Mouse (Mus musculus): Measurements from ENCODE around the gene 4931422A03Rik. TPM values are rescaled to one million over a fixed set of nuclear protein-coding genes. Genes with fewer than 3 reads are reported as not detected.

Gene 4931422A03Rik
- polyA plus RNA-seq, 1 experiment from 2014 or later: 2.2 TPM

DNA sequence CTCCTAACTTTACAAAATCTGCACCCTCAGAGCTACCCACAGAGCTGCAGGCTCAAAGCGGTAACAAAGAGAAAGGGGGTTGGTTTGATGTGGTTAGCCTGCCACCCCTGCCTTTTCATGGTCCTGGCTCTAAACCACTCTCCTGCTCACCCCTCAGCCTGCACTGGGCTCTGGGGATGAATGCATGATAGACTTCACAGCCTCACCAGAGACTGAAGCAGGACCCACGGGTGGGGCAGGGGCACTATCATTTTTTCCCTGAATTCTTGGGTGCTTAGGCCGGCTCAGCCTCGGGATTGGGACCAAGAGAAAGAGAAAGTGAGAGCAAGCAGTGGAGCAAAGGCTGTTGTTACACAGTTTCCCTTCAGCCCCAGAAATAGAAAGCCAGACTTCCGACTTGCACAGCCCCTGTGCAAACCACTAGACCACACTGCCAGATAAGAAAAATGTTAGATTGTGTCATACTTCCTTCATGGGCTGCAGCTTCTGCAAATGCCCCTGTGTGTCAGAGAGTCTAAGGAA is 82.5 kb downstream of the 4931422A03Rik start:
- H3K9me3 ChIP-seq (replicated peaks; ENCODE audit: control insufficient read depth, low read length): no peaks in the 10 kb centered on the region
- H3K4me1 ChIP-seq (ENCODE audit: control insufficient read depth, insufficient read depth, low read length): 0 out of 2 replicates have a peak, but pooled peaks cover 6% of the 10 kb centered on the region
- H3K4me3 ChIP-seq (ENCODE audit: low read depth, low read length): no peak overlapping the region
- no peak overlapping the region for H3K27ac ChIP-seq (ENCODE audit: low read depth, low read length)
- H3K9ac ChIP-seq (ENCODE audit: low read depth, low read length): no peak overlapping the region
- H3K36me3 ChIP-seq (ENCODE audit: control insufficient read depth, insufficient read depth, low read length): no peaks in the 10 kb centered on the region
- H3K4me2 ChIP-seq: no peak overlapping the region
- no peak for ATAC-seq (replicated peaks; ENCODE audit: insufficient number of reproducible peaks, low FRiP score, low TSS enrichment)
- WGBS (ENCODE audit: insufficient replicate concordance): 61% methylated on average over 5 of the region's 5 CpGs
- no peaks in the 10 kb centered on the region for H3K27me3 ChIP-seq (ENCODE audit: control insufficient read depth, insufficient read depth, low read length)

DNA sequence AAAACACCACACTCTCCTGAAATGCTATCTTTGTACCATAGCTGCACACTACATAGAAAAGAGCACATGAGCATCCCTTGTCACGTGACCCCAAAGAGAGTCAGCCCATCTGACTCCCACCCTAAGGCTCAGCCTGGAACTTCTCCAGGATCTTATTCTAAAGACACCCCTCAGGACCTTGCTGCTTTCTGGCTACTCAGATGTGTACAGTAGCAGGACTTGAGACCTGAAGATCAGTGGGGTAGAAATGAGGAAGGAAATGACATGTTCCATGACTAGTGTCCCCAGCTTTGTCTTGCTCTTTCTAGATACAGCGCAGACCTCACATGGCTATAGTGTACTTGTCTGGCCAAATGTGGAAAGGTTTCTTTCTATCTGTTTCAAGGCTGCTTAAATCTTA is 83.3 kb downstream of the 4931422A03Rik start:
- Histone ChIP-seq H3K4me1 (ENCODE audit: control insufficient read depth, insufficient read depth, low read length) (0 out of 2 replicates have a peak, but pooled peaks cover 6% of the 10 kb centered on the region), H3K9ac (ENCODE audit: low read depth, low read length) (no peak overlapping the region), H3K27me3 (ENCODE audit: control insufficient read depth, insufficient read depth, low read length) (no peaks in the 10 kb centered on the region), H3K4me2 (no peak overlapping the region), H3K36me3 (ENCODE audit: control insufficient read depth, insufficient read depth, low read length) (no peaks in the 10 kb centered on the region), H3K27ac (ENCODE audit: low read depth, low read length) (no peak overlapping the region), H3K4me3 (ENCODE audit: low read depth, low read length) (no peak overlapping the region), H3K9me3 (replicated peaks; ENCODE audit: control insufficient read depth, low read length) (no peaks in the 10 kb centered on the region)
- no peak for ATAC-seq (replicated peaks; ENCODE audit: insufficient number of reproducible peaks, low FRiP score, low TSS enrichment)
- 81% methylated on average over 2 of the region's 2 CpGs for WGBS (ENCODE audit: insufficient replicate concordance)

DNA sequence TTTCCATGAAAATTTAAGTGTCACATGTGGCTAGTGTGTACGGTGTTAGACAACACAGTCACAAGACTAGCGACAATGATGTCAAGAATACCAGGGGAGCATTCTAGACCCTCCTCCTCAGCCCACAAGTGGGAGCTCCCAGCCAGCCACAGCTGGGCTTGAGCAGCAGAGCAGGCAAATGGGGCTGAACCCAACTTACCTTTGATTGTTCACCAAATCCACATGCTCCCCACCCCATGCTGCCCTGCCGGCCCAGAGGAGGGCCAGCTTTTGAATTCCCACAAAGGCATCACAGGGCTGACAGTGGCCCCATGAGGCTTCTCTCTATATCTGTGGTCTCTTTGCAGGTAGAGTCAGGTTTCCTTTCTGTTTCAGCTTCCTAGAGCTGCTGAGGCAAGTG is 87.1 kb downstream of the 4931422A03Rik start:
- no peak overlapping the region for H3K9ac ChIP-seq (ENCODE audit: low read depth, low read length)
- ATAC-seq (replicated peaks; ENCODE audit: insufficient number of reproducible peaks, low FRiP score, low TSS enrichment): no peak
- H3K4me1 ChIP-seq (ENCODE audit: control insufficient read depth, insufficient read depth, low read length): 0 out of 2 replicates have a peak, but pooled peaks cover 6% of the 10 kb centered on the region
- no peak overlapping the region for H3K4me3 ChIP-seq (ENCODE audit: low read depth, low read length)
- WGBS (ENCODE audit: insufficient replicate concordance): 64% methylated on average over 3 of the region's 3 CpGs
- H3K9me3 ChIP-seq (replicated peaks; ENCODE audit: control insufficient read depth, low read length): no peaks in the 10 kb centered on the region
- H3K36me3 ChIP-seq (ENCODE audit: control insufficient read depth, insufficient read depth, low read length): no peaks in the 10 kb centered on the region
- no peak overlapping the region for H3K27ac ChIP-seq (ENCODE audit: low read depth, low read length)
- H3K4me2 ChIP-seq: no peak overlapping the region
- H3K27me3 ChIP-seq (ENCODE audit: control insufficient read depth, insufficient read depth, low read length): no peaks in the 10 kb centered on the region

DNA sequence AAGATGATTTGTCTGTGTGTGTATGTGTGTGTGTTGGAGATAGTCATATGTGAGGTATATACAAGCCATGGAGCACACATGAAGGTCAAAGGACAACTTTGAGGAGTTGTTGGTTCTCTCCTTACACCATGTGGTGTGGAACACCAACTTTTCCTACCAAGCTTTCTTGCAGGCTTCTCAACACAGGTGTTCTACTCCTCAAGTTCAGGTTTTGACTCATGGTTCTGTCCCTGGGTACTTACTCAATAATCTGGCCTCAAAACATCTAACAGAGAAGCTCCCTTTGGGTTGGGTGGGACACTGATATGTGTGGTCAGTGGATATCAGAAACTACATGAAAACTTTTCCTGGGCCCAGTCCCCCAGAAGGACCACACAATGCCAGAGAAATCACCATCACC is 89.2 kb downstream of the 4931422A03Rik start:
- no peaks in the 10 kb centered on the region for H3K4me1 ChIP-seq (ENCODE audit: control insufficient read depth, insufficient read depth, low read length)
- no peaks in the 10 kb centered on the region for H3K36me3 ChIP-seq (ENCODE audit: control insufficient read depth, insufficient read depth, low read length)
- no peak for ATAC-seq (replicated peaks; ENCODE audit: insufficient number of reproducible peaks, low FRiP score, low TSS enrichment)
- no peak overlapping the region for H3K4me2 ChIP-seq
- H3K27me3 ChIP-seq (ENCODE audit: control insufficient read depth, insufficient read depth, low read length): no peaks in the 10 kb centered on the region
- no peak overlapping the region for H3K4me3 ChIP-seq (ENCODE audit: low read depth, low read length)
- no peaks in the 10 kb centered on the region for H3K9me3 ChIP-seq (replicated peaks; ENCODE audit: control insufficient read depth, low read length)
- no peak overlapping the region for H3K9ac ChIP-seq (ENCODE audit: low read depth, low read length)
- H3K27ac ChIP-seq (ENCODE audit: low read depth, low read length): no peak overlapping the region

DNA sequence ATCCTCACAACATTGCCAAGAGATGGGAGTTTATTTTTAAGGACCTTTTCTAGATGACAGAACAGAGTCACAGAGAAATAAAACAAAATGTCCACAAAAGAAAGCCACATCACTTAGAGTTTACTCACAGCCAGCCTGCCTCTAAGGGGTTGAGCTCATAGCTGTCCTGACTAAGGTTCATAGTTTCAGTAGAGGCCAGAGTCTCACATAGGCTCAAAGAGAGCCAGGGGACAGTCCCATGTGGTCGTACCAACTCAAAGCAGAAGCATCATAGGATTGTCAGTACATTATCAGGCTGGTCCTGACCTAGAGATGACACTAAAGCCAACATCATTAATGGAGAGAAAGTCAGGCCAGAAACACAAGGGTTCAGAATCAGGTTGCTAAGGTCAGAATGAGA is 89.6 kb downstream of the 4931422A03Rik start:
- no peaks in the 10 kb centered on the region for H3K9me3 ChIP-seq (replicated peaks; ENCODE audit: control insufficient read depth, low read length)
- 75% methylated on average over 1 of the region's 1 CpGs for WGBS (ENCODE audit: insufficient replicate concordance)
- no peak overlapping the region for H3K4me3 ChIP-seq (ENCODE audit: low read depth, low read length)
- no peaks in the 10 kb centered on the region for H3K27me3 ChIP-seq (ENCODE audit: control insufficient read depth, insufficient read depth, low read length)
- no peak overlapping the region for H3K27ac ChIP-seq (ENCODE audit: low read depth, low read length)
- no peaks in the 10 kb centered on the region for H3K36me3 ChIP-seq (ENCODE audit: control insufficient read depth, insufficient read depth, low read length)
- no peak overlapping the region for H3K9ac ChIP-seq (ENCODE audit: low read depth, low read length)
- ATAC-seq (replicated peaks; ENCODE audit: insufficient number of reproducible peaks, low FRiP score, low TSS enrichment): no peak
- no peaks in the 10 kb centered on the region for H3K4me1 ChIP-seq (ENCODE audit: control insufficient read depth, insufficient read depth, low read length)
- H3K4me2 ChIP-seq: no peak overlapping the region

DNA sequence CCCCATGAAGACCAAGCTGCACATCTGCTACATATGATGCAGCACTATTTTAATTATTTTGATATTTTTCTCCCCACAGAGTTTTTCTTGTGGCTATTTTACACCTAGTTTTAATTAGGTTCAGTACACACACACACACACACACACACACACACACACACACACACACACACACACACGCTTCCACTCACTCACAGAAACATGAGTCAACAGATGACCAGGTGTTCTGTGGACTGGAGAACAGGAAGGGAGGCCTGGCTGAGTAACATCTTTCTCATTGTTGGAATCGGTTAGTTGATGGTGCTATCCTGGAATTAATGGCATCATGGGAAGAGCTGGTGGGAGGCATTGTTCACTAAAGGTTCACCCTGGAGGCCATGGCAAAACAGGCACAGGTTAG is 90.5 kb downstream of the 4931422A03Rik start:
- Histone ChIP-seq H3K9ac (ENCODE audit: low read depth, low read length) (no peak overlapping the region), H3K9me3 (replicated peaks; ENCODE audit: control insufficient read depth, low read length) (no peaks in the 10 kb centered on the region), H3K36me3 (ENCODE audit: control insufficient read depth, insufficient read depth, low read length) (no peaks in the 10 kb centered on the region), H3K4me3 (ENCODE audit: low read depth, low read length) (no peak overlapping the region), H3K27ac (ENCODE audit: low read depth, low read length) (no peak overlapping the region), H3K4me1 (ENCODE audit: control insufficient read depth, insufficient read depth, low read length) (no peaks in the 10 kb centered on the region), H3K27me3 (ENCODE audit: control insufficient read depth, insufficient read depth, low read length) (no peaks in the 10 kb centered on the region), H3K4me2 (no peak overlapping the region)
- 85% methylated on average over 2 of the region's 2 CpGs for WGBS (ENCODE audit: insufficient replicate concordance)
- ATAC-seq (replicated peaks; ENCODE audit: insufficient number of reproducible peaks, low FRiP score, low TSS enrichment): no peak

DNA sequence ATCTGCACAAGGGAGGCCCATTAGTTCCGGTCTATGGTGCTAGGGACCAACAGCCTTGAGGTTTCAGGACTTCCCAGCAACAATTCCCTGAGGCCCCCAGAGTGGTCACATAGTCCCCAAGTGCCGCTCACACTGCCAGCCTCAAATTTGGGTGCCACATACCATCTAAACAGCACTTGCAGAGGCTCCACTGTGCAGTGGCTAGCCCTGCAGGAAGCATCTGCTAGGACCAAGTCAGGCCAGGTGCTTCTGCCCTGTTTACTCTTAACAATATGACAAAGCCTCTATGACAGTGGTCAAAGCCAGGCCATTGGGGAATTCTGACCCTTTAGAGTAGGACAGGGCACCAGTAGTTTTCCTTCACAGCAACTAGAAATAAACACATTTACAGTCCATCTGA is 91.5 kb downstream of the 4931422A03Rik start:
- 90% methylated on average over 2 of the region's 2 CpGs for WGBS (ENCODE audit: insufficient replicate concordance)
- Histone ChIP-seq H3K4me3 (ENCODE audit: low read depth, low read length) (no peak overlapping the region), H3K4me2 (no peak overlapping the region), H3K9me3 (replicated peaks; ENCODE audit: control insufficient read depth, low read length) (no peaks in the 10 kb centered on the region), H3K4me1 (ENCODE audit: control insufficient read depth, insufficient read depth, low read length) (no peaks in the 10 kb centered on the region), H3K36me3 (ENCODE audit: control insufficient read depth, insufficient read depth, low read length) (no peaks in the 10 kb centered on the region), H3K27me3 (ENCODE audit: control insufficient read depth, insufficient read depth, low read length) (no peaks in the 10 kb centered on the region), H3K9ac (ENCODE audit: low read depth, low read length) (no peak overlapping the region), H3K27ac (ENCODE audit: low read depth, low read length) (no peak overlapping the region)
- ATAC-seq (replicated peaks; ENCODE audit: insufficient number of reproducible peaks, low FRiP score, low TSS enrichment): no peak

DNA sequence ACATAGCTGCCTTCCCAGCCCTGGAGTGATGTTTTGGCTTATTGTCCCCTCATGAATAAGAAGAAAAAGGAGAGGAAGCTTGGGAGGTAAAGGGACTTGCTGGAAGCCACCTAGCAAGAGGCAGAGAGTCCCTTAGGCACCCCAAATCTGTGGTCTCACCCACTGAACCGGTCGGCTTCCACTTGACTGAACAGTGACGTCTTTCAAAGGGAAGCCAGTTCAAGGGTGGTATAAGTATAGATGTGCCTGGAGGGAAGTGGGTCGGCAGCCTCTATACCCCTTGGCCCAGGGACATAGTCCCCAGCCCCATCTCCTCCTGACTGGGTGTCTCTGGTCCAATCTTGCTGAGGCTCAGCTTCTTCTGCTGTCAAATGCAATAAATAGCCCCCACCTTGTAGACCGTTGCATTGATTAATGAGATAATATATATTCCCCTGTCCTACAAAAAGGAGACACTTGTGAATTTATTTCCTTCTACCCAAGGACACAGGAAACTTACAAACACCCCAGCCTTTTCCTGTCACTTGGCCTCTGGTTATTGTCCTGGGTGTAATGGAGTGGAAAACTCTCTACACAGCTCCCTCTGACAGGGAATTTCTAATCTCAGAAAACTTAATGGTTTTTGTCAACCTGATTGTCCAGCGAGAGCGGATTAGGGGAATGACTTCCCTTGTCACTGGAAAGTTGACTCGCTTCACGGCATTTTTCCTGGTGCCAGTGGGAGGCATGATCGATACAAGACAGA is 92.3 kb downstream of the 4931422A03Rik start:
- H3K4me3 ChIP-seq (ENCODE audit: low read depth, low read length): no peak overlapping the region
- H3K27ac ChIP-seq (ENCODE audit: low read depth, low read length): no peak overlapping the region
- 55% methylated on average over 10 of the region's 10 CpGs for WGBS (ENCODE audit: insufficient replicate concordance)
- no peaks in the 10 kb centered on the region for H3K9me3 ChIP-seq (replicated peaks; ENCODE audit: control insufficient read depth, low read length)
- no peaks in the 10 kb centered on the region for H3K4me1 ChIP-seq (ENCODE audit: control insufficient read depth, insufficient read depth, low read length)
- ATAC-seq (replicated peaks; ENCODE audit: insufficient number of reproducible peaks, low FRiP score, low TSS enrichment): no peak
- H3K9ac ChIP-seq (ENCODE audit: low read depth, low read length): no peak overlapping the region
- no peak overlapping the region for H3K4me2 ChIP-seq
- H3K27me3 ChIP-seq (ENCODE audit: control insufficient read depth, insufficient read depth, low read length): no peaks in the 10 kb centered on the region
- H3K36me3 ChIP-seq (ENCODE audit: control insufficient read depth, insufficient read depth, low read length): no peaks in the 10 kb centered on the region

DNA sequence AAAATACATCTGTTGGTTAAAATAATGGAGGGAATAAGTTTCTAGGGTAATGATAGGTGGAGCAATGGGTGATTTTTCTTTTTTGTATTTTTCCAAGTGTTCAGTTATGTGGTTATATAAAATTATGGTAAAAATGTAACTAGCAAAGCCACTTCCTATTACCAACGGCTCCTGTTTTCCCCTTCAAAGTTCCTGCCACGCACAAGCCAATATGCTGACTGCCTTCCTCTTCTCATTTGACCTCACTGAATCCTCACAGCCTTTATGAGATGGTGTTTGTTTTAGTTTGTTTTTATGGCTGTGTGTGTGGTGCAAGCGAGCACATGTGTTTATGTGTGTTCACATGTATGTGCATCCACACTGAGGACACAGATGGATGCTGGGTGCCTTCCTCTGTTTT is 93.5 kb downstream of the 4931422A03Rik start:
- Histone ChIP-seq H3K36me3 (ENCODE audit: control insufficient read depth, insufficient read depth, low read length) (no peaks in the 10 kb centered on the region), H3K4me2 (no peak overlapping the region), H3K4me1 (ENCODE audit: control insufficient read depth, insufficient read depth, low read length) (no peaks in the 10 kb centered on the region), H3K9ac (ENCODE audit: low read depth, low read length) (no peak overlapping the region), H3K9me3 (replicated peaks; ENCODE audit: control insufficient read depth, low read length) (no peaks in the 10 kb centered on the region), H3K27ac (ENCODE audit: low read depth, low read length) (no peak overlapping the region), H3K27me3 (ENCODE audit: control insufficient read depth, insufficient read depth, low read length) (no peaks in the 10 kb centered on the region), H3K4me3 (ENCODE audit: low read depth, low read length) (no peak overlapping the region)
- ATAC-seq (replicated peaks; ENCODE audit: insufficient number of reproducible peaks, low FRiP score, low TSS enrichment): no peak
- WGBS (ENCODE audit: insufficient replicate concordance): 77% methylated on average over 3 of the region's 3 CpGs

Measured in heart, embryonic 11.5 days (tissue).